8 mouse cellular contexts compared by ENCODE assay signal in the genomic region with DNA sequence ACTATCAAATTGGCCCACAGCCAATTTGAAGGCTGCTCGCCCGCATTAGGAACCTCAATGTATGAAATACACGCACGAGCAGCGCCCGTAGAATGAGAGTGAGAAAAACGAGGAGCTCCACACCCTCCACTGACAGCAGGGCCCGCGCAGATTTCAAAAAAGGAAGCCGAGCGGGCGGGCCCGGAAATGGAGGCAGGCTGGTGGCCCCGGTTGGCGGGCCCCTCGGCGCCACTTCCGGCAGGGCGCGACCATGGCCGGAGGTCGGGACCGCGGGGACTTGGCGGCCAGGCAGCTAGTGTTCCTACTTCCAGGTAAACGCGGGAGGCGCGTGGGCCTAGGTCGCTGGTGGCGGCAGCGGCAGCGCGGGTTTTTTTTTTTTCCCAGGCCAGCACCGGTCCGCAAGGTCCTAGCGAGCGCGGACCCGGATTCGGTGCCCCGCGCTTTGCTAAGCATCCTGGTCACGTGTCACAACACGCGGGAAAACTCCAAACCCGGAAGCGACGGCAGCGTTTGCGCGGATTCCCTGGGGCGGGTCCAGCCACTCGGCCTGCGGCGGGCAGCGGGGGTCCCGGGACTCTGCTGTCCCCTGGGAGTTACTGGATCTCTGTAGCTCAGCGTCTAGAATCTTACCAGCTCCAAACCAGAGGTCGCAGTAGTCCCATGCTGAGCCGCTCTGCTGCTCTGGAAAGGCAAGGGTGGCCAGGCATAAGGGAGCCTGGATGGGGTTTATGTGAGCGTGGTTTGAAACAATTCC. TPM values are rescaled to one million over a fixed set of nuclear protein-coding genes. Genes with fewer than 3 reads are reported as not detected.
DNase-seq lines count a peak whose midpoint lies in the region; ATAC-seq and TF ChIP-seq lines count a peak whose summit lies in the region.

No protein-coding gene starts in this region.

- peaks cover 16% of the 10 kb centered on the region for H3K4me1 ChIP-seq in embryonic facial prominence, embryonic 13.5 days
- H3K4me1 ChIP-seq in limb, embryonic 14.5 days (ENCODE audit: control insufficient read depth, insufficient read depth, low read length): peaks cover 8% of the 10 kb centered on the region
- no peaks in the 10 kb centered on the region; the same call in 1 of the 2 replicates for H3K4me1 ChIP-seq in midbrain, postnatal 0 days (ENCODE audit: insufficient read depth, low read length)

- H3K4me2 ChIP-seq in embryonic facial prominence, embryonic 13.5 days: peak overlapping the region; percentile 85
- H3K4me2 ChIP-seq in limb, embryonic 14.5 days (replicated peaks; ENCODE audit: low read depth, low read length, severe bottlenecking): peak overlapping the region; percentile 87
- H3K4me2 ChIP-seq in midbrain, postnatal 0 days (ENCODE audit: low read depth, low read length, poor library complexity, severe bottlenecking): peak overlapping the region; percentile 76

- H3K9ac ChIP-seq in embryonic facial prominence, embryonic 13.5 days: peak overlapping the region; percentile 83
- H3K9ac ChIP-seq in limb, embryonic 14.5 days (ENCODE audit: low read depth, low read length, severe bottlenecking): peak overlapping the region; percentile 76
- H3K9ac ChIP-seq in midbrain, postnatal 0 days (replicated peaks; ENCODE audit: low read length, poor library complexity, severe bottlenecking): peak overlapping the region; percentile 66

- WGBS in embryonic facial prominence, embryonic 13.5 days: under 1% methylated on average over 62 of the region's 62 CpGs
- WGBS in limb, embryonic 14.5 days: under 1% methylated on average over 49 of the region's 62 CpGs
- WGBS in midbrain, postnatal 0 days: under 1% methylated on average over 53 of the region's 62 CpGs

- no peaks in the 10 kb centered on the region for H3K27me3 ChIP-seq in embryonic facial prominence, embryonic 13.5 days
- H3K27me3 ChIP-seq in limb, embryonic 14.5 days (ENCODE audit: control insufficient read depth, insufficient read depth, low read length): no peaks in the 10 kb centered on the region
- H3K27me3 ChIP-seq in midbrain, postnatal 0 days (ENCODE audit: insufficient read depth, low read length): no peaks in the 10 kb centered on the region

- peak; percentile 93 for DNase-seq in 3134 (ENCODE audit: extremely low read depth, insufficient read length, low spot score)
- peak; percentile 90 to 94 for DNase-seq in adrenal gland, postnatal 36 days
- DNase-seq in heart, adult 8-10 months (ENCODE audit: low spot score): peak; percentile 85
- DNase-seq in kidney, adult 9 months: peak; percentile 85
- DNase-seq in limb, embryonic 14.5 days (ENCODE audit: low spot score): peak; percentile 87
- DNase-seq in midbrain, postnatal 0 days (ENCODE audit: low spot score): peak; percentile 84
- peak; percentile 74 to 83 for DNase-seq in spleen, postnatal 14 days (ENCODE audit: low spot score in 2 of 2)

- peak overlapping the region; percentile 71 for H3K4me3 ChIP-seq in embryonic facial prominence, embryonic 13.5 days
- H3K4me3 ChIP-seq in limb, embryonic 14.5 days (replicated peaks; ENCODE audit: low read length): peak overlapping the region; percentile 70
- H3K4me3 ChIP-seq in midbrain, postnatal 0 days (ENCODE audit: low read depth, low read length): peak overlapping the region; percentile 68

- peak; percentile 60; the same call in 1 of the 2 replicates for ATAC-seq in embryonic facial prominence, embryonic 13.5 days (ENCODE audit: insufficient number of reproducible peaks, insufficient read depth, low FRiP score, low TSS enrichment, low read depth)
- peak; percentile 89 for ATAC-seq in limb, embryonic 14.5 days (ENCODE audit: low FRiP score, low read depth)
- peak; percentile 86 for ATAC-seq in midbrain, postnatal 0 days (ENCODE audit: low FRiP score)

- H3K36me3 ChIP-seq in embryonic facial prominence, embryonic 13.5 days: no peaks in the 10 kb centered on the region
- no peaks in the 10 kb centered on the region for H3K36me3 ChIP-seq in limb, embryonic 14.5 days (ENCODE audit: control insufficient read depth, insufficient read depth, low read length)
- H3K36me3 ChIP-seq in midbrain, postnatal 0 days (ENCODE audit: insufficient read depth, low read length): no peaks in the 10 kb centered on the region

- H3K9me3 ChIP-seq in embryonic facial prominence, embryonic 13.5 days: no peaks in the 10 kb centered on the region
- no peaks in the 10 kb centered on the region for H3K9me3 ChIP-seq in limb, embryonic 14.5 days (ENCODE audit: control insufficient read depth, low read length)
- H3K9me3 ChIP-seq in midbrain, postnatal 0 days (ENCODE audit: low read length): no peaks in the 10 kb centered on the region

- TF ChIP-seq POLR2A in limb, embryonic 14.5 days (IDR thresholded peaks at IDR 0.05; ENCODE audit: borderline replicate concordance, extremely low read depth, insufficient read depth, insufficient read length): 0 out of 2 replicates have a peak, but pooled peaks have one; percentile 8

- no peak for TF ChIP-seq CTCF in midbrain, postnatal 0 days (IDR thresholded peaks at IDR 0.05)

- peak overlapping the region; percentile 83 for H3K27ac ChIP-seq in embryonic facial prominence, embryonic 13.5 days
- peak overlapping the region; percentile 76 for H3K27ac ChIP-seq in limb, embryonic 14.5 days (replicated peaks; ENCODE audit: low read depth, low read length)
- H3K27ac ChIP-seq in midbrain, postnatal 0 days (ENCODE audit: low read depth, low read length): peak overlapping the region; percentile 39

RNA-seq across cellular contexts. Expression of gene Dleu7, which starts 39.2 kb away (rescaled TPM):
- total RNA-seq in adrenal gland, postnatal 36 days (2021): not detected
- 1.2 and 1.5 TPM in 2 replicates for polyA plus RNA-seq in embryonic facial prominence, embryonic 13.5 days (2015; fragmentation: Nextera tagmentation; extraction: Ambion mirVana)
- under 1 TPM in 1 of 4 experiments, not detected in 3; 0.17 TPM for total RNA-seq in heart, adult 8-10 months (2022)
- polyA plus RNA-seq in limb, embryonic 14.5 days (2012; rRNA removed): 1.5 and 2.7 TPM in 2 replicates
- polyA plus RNA-seq in limb, embryonic 14.5 days (2014; fragmentation: Nextera tagmentation; extraction: Ambion mirVana): 1.6 and 2.4 TPM in 2 replicates
- 35.0 TPM in 2 replicates for total RNA-seq in midbrain, postnatal 0 days (2014; rRNA removed)
- polyA plus RNA-seq in midbrain, postnatal 0 days (2015; fragmentation: Nextera tagmentation; extraction: Ambion mirVana): 19.3 and 19.7 TPM in 2 replicates

RNA-seq across cellular contexts. Expression of gene Rnaseh2b, which starts 39.7 kb away (rescaled TPM):
- 10 to 100 TPM; 13.3 to 17.5 TPM for total RNA-seq in adrenal gland, postnatal 36 days (2021)
- polyA plus RNA-seq in embryonic facial prominence, embryonic 13.5 days (2015; fragmentation: Nextera tagmentation; extraction: Ambion mirVana): 48.2 and 60.0 TPM in 2 replicates
- 10 to 100 TPM in 3 of 4 experiments, 1 to 10 TPM in 1; 9.8 to 13.4 (median 11.0) TPM for total RNA-seq in heart, adult 8-10 months (2022)
- polyA plus RNA-seq in limb, embryonic 14.5 days (2012; rRNA removed): 17.4 and 29.6 TPM in 2 replicates
- 58.8 and 64.3 TPM in 2 replicates for polyA plus RNA-seq in limb, embryonic 14.5 days (2014; fragmentation: Nextera tagmentation; extraction: Ambion mirVana)
- total RNA-seq in midbrain, postnatal 0 days (2014; rRNA removed): 17.7 and 24.1 TPM in 2 replicates
- polyA plus RNA-seq in midbrain, postnatal 0 days (2015; fragmentation: Nextera tagmentation; extraction: Ambion mirVana): 29.8 and 32.8 TPM in 2 replicates

Comparison
In these comparisons a context has a peak if more than half of its experiments do, and no peak if none do; other contexts are left out.
1. Peak in every context shown above with its lines: DNase-seq, ATAC-seq, H3K4me3 ChIP-seq and H3K27ac ChIP-seq.
2. RNA of gene Dleu7, which starts 39.2 kb away (total RNA-seq): 35.0 TPM in midbrain, postnatal 0 days; 0.17 TPM in heart, adult 8-10 months and not detected in adrenal gland, postnatal 36 days; every median in the first group is over 10 times any median in the second.